Mouse (Mus musculus): Measurements from ENCODE around the gene Ifrd2. TPM values are rescaled to one million over a fixed set of nuclear protein-coding genes. Genes with fewer than 3 reads are reported as not detected.
A peak's percentile ranks its signal among the peaks of the same experiment; 100 is the strongest.

Ifrd2 gene
- polyA plus RNA-seq, 1 experiment from 2014 or later, result 59.7 TPM

- Histone ChIP-seq H3K27me3 (replicated peaks; ENCODE audit: low read depth, poor library complexity, severe bottlenecking) (no peaks in the 10 kb centered on the region), H3K4me1 (peaks cover 57% of the 10 kb centered on the region), H3K36me3 (replicated peaks) (peaks cover 28% of the 10 kb centered on the region), H3K4me3 (peak overlapping the region; percentile 77; the same call in 1 of the 2 replicates), H3K27ac (replicated peaks) (no peak overlapping the region), H3K9me3 (no peaks in the 10 kb centered on the region)
- DNase-seq (ENCODE audit: low spot score), result no peak
- 90% methylated on average over 7 of the region's 7 CpGs for WGBS
Measured at GRCm38 (mm10) chr9:107582509-107583062, 4.9 kb upstream of the Ifrd2 start.

- Histone ChIP-seq H3K4me1 (peaks cover 55% of the 10 kb centered on the region), H3K36me3 (replicated peaks) (peaks cover 28% of the 10 kb centered on the region), H3K9me3 (no peaks in the 10 kb centered on the region), H3K4me3 (no peak overlapping the region), H3K27me3 (replicated peaks; ENCODE audit: low read depth, poor library complexity, severe bottlenecking) (no peaks in the 10 kb centered on the region), H3K27ac (replicated peaks) (no peak overlapping the region)
- 93% methylated on average over 14 of the region's 14 CpGs for WGBS
- DNase-seq (ENCODE audit: low spot score), result no peak
Measured at GRCm38 (mm10) chr9:107583174-107583573, 4.3 kb upstream of the Ifrd2 start.

- Histone ChIP-seq H3K9me3 (no peaks in the 10 kb centered on the region), H3K27ac (replicated peaks) (no peak overlapping the region; the same call in 1 of the 2 replicates), H3K36me3 (replicated peaks) (peaks cover 47% of the 10 kb centered on the region), H3K4me3 (peak overlapping the region; percentile 26), H3K4me1 (peaks cover 35% of the 10 kb centered on the region), H3K27me3 (replicated peaks; ENCODE audit: low read depth, poor library complexity, severe bottlenecking) (no peaks in the 10 kb centered on the region)
- no peak for DNase-seq (ENCODE audit: low spot score)
- WGBS, result 93% methylated on average over 5 of the region's 5 CpGs
Measured at GRCm38 (mm10) chr9:107586504-107586903, 938 bp upstream of the Ifrd2 start.

GRCm38 (mm10) chr9:107587833-107588639 lies 594 bp downstream of the Ifrd2 start:
- Histone ChIP-seq H3K27ac (replicated peaks) (peak overlapping the region; percentile 84), H3K36me3 (replicated peaks) (peaks cover 55% of the 10 kb centered on the region), H3K9me3 (no peaks in the 10 kb centered on the region), H3K27me3 (replicated peaks; ENCODE audit: low read depth, poor library complexity, severe bottlenecking) (no peaks in the 10 kb centered on the region), H3K4me1 (peaks cover 21% of the 10 kb centered on the region), H3K4me3 (peak overlapping the region; percentile 80)
- 6% methylated on average over 33 of the region's 33 CpGs for WGBS
- DNase-seq (ENCODE audit: low spot score), result no peak

GRCm38 (mm10) chr9:107590058-107590772 lies 2.8 kb downstream of the Ifrd2 start:
- peaks cover 63% of the 10 kb centered on the region for H3K36me3 ChIP-seq (replicated peaks)
- no peaks in the 10 kb centered on the region for H3K27me3 ChIP-seq (replicated peaks; ENCODE audit: low read depth, poor library complexity, severe bottlenecking)
- H3K4me1 ChIP-seq, result peaks cover 21% of the 10 kb centered on the region
- H3K27ac ChIP-seq (replicated peaks), result no peak overlapping the region
- no peak for DNase-seq (ENCODE audit: low spot score)
- 0 out of 2 replicates have a peak overlapping the region, but pooled peaks have one; percentile 8 for H3K4me3 ChIP-seq
- WGBS, result 93% methylated on average over 25 of the region's 25 CpGs
- H3K9me3 ChIP-seq, result no peaks in the 10 kb centered on the region

GRCm38 (mm10) chr9:107590773-107591060 lies 3.3 kb downstream of the Ifrd2 start:
- DNase-seq (ENCODE audit: low spot score), result no peak
- H3K27me3 ChIP-seq (replicated peaks; ENCODE audit: low read depth, poor library complexity, severe bottlenecking), result no peaks in the 10 kb centered on the region
- H3K27ac ChIP-seq (replicated peaks), result no peak overlapping the region
- H3K4me1 ChIP-seq, result peaks cover 21% of the 10 kb centered on the region
- no peaks in the 10 kb centered on the region for H3K9me3 ChIP-seq
- peaks cover 62% of the 10 kb centered on the region for H3K36me3 ChIP-seq (replicated peaks)
- no peak overlapping the region; the same call in 1 of the 2 replicates for H3K4me3 ChIP-seq
- WGBS, result 94% methylated on average over 6 of the region's 6 CpGs

GRCm38 (mm10) chr9:107593101-107593976 lies 5.9 kb downstream of the Ifrd2 start:
- WGBS, result 84% methylated on average over 11 of the region's 11 CpGs
- DNase-seq (ENCODE audit: low spot score), result no peak
- H3K36me3 ChIP-seq (replicated peaks), result peaks cover 62% of the 10 kb centered on the region

DNA sequence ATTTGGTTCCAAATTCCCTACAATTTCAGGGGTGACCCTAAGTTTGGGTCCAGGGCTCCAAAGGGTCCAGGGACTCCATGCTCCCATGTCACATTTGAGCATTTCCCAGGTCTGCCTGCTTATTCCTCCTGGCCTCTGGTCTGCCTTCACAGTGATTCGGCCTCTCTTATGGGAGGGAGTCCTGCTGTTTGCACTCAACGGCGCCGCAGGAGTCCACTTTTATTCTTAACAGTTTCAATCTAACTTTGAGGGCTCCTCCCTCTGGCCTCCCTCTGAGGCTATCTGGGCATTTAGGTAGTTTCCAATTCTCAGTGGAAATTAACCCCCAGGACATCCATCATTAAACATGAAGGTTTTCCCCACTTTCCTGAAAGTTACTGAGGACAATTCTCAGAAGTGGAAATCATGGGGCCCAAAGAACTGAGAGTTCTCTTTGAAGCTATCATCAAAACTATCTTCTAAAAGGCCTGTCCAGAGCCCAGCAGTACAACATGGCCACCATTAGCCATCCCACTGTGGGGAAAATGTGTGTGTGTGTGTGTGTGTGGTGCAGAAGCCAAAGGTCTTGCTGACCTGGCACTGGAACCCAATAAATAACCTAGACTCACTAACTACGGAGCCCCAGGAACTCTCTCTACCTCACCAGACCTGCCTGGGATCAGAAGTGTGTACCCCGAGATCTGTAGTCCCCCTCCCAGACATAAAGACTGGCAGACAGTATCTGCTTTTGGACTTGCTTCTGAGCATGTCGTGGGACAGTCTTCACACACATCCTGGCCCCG lies 7.0 kb downstream of the Ifrd2 start:
- 78% methylated on average over 8 of the region's 8 CpGs for WGBS
- H3K36me3 ChIP-seq (replicated peaks), result peaks cover 62% of the 10 kb centered on the region
- no peak for DNase-seq (ENCODE audit: low spot score)
- H3K27ac ChIP-seq (replicated peaks), result no peak overlapping the region
- H3K4me3 ChIP-seq, result no peak overlapping the region
- peaks cover under 1% of the 10 kb centered on the region; the same call in 1 of the 2 replicates for H3K4me1 ChIP-seq
- no peaks in the 10 kb centered on the region for H3K9me3 ChIP-seq
- peaks cover 9% of the 10 kb centered on the region; the same call in 1 of the 2 replicates for H3K27me3 ChIP-seq (replicated peaks; ENCODE audit: low read depth, poor library complexity, severe bottlenecking)

More at GRCm38 (mm10) chr9:107593101-107593976, 5.9 kb downstream of the Ifrd2 start:
- no peak overlapping the region for H3K27ac ChIP-seq (replicated peaks)
- H3K27me3 ChIP-seq (replicated peaks; ENCODE audit: low read depth, poor library complexity, severe bottlenecking), result no peaks in the 10 kb centered on the region
- peaks cover 11% of the 10 kb centered on the region for H3K4me1 ChIP-seq
- H3K9me3 ChIP-seq, result no peaks in the 10 kb centered on the region
- no peak overlapping the region for H3K4me3 ChIP-seq

GRCm38 (mm10) chr9:107596619-107597569 lies 9.5 kb downstream of the Ifrd2 start:
- WGBS, result 91% methylated on average over 11 of the region's 11 CpGs

DNA sequence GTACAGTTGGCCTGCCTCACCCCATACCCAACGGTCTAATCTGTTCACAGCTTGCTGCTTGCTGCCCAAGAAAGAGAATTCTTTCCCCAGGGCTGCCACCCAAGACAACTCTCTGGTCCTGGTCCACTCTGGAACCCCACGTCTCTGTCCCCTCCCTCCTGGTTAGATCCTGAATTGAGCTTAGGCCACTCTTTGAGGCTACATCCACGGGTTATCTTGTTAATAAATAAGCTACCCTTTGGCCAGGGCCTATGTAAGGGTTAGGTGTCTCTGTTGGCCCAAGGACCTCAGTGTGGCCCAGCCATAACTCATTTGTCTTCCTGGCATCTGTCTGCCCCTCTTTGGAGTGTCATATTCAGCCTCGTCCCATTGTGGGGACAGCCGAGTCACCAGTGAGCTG lies 10.9 kb downstream of the Ifrd2 start:
- no peak for DNase-seq (ENCODE audit: low spot score)
- Histone ChIP-seq H3K4me1 (peaks cover 21% of the 10 kb centered on the region), H3K27me3 (replicated peaks; ENCODE audit: low read depth, poor library complexity, severe bottlenecking) (peaks cover 24% of the 10 kb centered on the region), H3K9me3 (no peaks in the 10 kb centered on the region), H3K36me3 (replicated peaks) (peaks cover 23% of the 10 kb centered on the region), H3K27ac (replicated peaks) (no peak overlapping the region), H3K4me3 (0 out of 2 replicates have a peak overlapping the region, but pooled peaks have one; percentile 4)
- WGBS, result 83% methylated on average over 5 of the region's 5 CpGs

More at GRCm38 (mm10) chr9:107596619-107597569, 9.5 kb downstream of the Ifrd2 start:
- Histone ChIP-seq H3K27ac (replicated peaks) (no peak overlapping the region), H3K9me3 (no peaks in the 10 kb centered on the region), H3K27me3 (replicated peaks; ENCODE audit: low read depth, poor library complexity, severe bottlenecking) (peaks cover 15% of the 10 kb centered on the region), H3K4me1 (peaks cover 6% of the 10 kb centered on the region), H3K4me3 (no peak overlapping the region), H3K36me3 (replicated peaks) (peaks cover 38% of the 10 kb centered on the region)
- no peak for DNase-seq (ENCODE audit: low spot score)
